Mouse (Mus musculus) adrenal gland, adult 8-10 months (tissue): ENCODE results near the gene Pip4p1. TPM values are rescaled to one million over a fixed set of nuclear protein-coding genes. Genes with fewer than 3 reads are reported as not detected.
"Not testable (repeated sequence)": the region's sequence is repeated elsewhere in the genome, so short reads cannot be mapped to it uniquely, and the experiment has no call there.

ENCODE experiments used
- DNase-seq: peaks from one replicate; pipeline ENCODE4 v3.0.0; 2022
- total RNA-seq, 4 experiments: library from RNA; stranded (reverse); gene quantifications; 2 replicates each; pipeline ENCODE4 v1.2.4; 2022

Gene Pip4p1
- total RNA-seq: 10 to 100 TPM; 62.3 to 74.8 (median 68.0) TPM

DNA sequence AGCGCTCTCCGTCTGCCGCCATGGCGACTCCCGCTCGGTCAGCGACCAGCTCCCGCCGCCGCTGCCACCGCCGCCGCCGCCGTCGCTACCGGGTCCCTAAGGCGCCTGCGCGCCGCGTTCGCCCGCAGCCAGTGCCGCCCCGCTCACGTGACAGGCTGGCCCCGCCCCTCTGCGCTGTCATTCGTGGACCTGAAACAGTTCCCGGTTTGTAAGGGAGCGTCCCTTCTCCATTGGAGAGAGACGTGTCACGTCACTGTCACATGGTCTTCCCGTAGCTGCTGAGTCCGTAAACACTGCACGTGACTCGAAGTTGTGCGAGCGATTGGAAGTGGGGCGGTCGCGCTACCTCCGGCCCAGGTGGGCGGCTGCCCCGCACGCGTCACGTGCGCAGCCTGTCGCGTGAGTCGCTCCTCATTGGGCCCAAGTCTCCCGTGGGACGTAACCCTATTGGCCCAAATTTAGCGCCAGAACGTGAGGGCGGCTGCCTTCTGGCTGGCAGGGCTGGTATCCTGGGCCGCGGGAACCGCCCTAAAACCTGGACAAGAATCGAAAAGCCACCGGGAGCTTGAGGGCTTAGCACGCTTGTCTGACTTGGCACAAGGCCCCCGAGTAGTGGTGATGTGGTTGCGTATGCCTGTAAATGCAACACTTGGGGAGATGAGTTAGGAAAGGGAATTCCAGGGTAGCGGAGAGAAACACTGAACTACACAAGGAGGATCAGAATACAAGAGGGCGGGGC is at the start of gene Pip4p1, which contains the start of gene Pnp:
TSS of gene Pip4p1 (minus strand) at position 103 of the 739 bp plus-strand sequence.
TSS of gene Pnp (plus strand) at position 329 of the 739 bp plus-strand sequence.
- peak; percentile 99 for DNase-seq

DNA sequence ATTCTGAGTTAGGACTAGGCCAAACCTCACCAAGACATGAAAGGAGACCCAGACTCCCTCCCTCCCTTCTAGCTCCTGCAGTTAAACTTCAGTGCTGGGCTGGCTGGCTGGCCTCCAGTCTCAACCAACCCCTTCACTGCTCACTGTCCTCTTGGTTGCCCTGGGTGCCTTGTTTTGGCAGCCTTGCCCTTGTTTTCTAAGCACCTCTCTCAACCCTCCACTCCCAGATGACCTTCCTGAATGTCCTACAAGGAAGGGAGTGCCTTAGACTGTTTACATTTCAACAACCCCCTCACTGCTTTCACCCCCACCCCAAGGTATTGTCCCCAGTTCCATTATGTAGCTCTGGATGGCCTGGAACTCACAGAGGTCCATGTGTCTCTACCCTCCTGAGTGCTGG is 49.0 kb upstream of the Pip4p1 start:
- no peak for DNase-seq

DNA sequence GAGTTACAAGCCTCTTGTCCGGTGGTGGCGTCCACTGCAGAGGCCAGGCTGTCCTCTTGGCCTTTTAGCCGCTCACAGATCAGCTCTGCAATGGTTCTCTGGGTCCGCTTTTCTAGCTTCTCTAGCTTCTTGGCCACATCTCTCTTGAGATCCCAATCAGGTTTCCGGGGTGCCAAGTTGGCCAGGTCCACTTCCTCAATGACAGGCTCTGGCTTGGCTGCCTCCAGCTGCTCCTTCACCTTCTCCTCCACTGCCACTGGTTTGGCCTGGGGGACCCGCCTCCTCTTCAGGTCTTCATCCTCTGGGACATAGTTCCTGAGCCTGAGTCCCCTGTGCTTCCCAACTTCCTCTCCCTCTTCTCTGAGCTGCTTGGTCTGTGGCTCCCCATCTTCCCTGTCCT is 47.8 kb upstream of the Pip4p1 start:
- DNase-seq: not testable (repeated sequence)

DNA sequence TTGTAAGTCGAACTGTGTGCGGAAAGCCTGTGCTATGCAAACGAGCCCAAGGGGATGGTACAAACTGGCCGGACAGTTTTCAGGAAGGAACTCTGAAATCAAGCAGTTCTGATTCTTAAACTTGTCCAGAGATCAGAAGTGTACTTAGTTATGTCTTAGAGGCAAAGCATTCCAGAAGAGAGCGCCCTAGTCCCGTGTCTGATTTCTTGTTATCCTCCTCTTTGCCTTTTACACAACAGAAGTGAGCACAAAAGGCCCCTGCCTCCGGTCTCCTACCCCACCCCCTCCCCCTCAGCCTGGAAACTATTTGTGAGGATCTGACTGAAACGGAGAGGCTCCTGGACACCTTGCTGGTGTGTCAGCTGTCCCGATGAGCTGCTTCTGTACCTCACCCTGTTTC is 46.0 kb upstream of the Pip4p1 start:
- no peak for DNase-seq

DNA sequence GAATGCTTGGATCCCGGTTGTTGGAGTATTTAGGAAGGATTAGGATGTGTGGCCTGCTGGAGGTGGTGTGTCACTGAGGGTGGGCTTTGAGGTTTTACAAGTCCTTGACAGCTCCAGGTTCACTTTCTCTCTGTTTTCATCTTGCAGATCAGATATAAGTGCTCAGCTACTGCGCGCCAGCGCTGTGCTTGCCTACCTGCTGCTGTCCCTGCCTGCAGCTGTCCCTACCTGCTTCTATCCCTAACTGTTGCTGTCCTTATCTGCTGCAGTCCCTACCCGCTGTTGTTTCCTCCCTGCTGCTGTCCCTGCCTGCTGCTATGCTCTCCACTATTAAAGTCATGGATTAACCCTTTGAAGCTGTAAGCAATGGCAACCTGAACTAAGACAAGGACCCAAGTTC is 44.3 kb upstream of the Pip4p1 start:
- no peak for DNase-seq

DNA sequence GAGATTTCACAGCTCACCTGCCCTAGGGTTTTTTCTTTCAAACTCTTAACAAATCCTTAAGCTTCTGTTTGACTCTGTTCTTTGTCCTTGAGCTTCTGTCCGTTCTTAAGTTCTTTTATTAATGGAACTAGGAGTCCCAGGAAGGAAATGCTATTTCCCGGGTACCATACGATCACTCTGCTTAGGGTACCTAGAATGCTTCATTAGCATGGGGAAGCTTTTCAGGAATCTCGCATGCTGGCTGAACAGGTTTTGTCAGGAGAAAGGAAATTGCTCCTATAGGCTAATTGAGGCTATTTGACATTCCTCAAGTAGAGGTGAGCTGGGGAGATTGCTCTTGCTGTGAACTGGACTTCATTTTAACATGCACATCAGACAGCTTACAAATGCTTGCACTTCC is 43.0 kb upstream of the Pip4p1 start:
- no peak for DNase-seq

DNA sequence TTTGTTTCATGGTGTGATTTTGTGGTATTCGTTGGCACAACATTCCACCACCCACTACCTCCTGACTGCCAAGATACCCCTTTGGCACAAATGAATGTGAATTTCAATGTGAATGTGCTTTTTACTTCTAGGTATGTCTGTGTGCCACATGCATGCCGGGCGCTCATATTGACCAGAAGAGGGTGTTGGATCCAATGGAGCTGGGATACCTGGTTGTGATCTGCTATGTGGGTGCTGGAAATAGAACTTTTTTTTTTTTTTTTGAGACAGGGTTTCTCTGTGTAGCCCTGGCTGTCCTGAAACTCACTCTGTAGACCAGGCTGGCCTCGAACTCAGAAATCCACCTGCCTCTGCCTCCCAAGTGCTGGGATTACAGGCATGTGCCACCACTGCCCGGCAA is 42.4 kb upstream of the Pip4p1 start:
- not testable (repeated sequence) for DNase-seq

DNA sequence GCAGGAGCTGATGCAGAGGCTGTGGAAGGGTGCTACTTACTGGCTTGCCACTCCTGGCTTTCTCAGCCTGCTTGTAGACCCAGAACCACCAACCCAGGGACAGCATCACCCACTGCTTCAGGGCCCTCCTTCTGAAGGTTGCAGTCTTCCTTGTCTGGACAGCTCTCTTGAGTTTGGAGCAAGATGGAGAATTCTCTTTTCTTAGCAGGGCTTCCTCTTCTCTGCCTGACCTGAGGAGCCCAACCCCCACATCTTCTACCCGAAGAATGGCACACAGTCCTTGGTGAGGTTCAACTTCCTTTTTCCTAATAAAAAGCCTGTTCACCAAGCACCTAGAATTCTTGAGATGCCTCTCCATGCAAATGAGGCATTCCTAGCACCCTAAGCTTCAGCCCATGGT is 40.2 kb upstream of the Pip4p1 start:
- DNase-seq: no peak

DNA sequence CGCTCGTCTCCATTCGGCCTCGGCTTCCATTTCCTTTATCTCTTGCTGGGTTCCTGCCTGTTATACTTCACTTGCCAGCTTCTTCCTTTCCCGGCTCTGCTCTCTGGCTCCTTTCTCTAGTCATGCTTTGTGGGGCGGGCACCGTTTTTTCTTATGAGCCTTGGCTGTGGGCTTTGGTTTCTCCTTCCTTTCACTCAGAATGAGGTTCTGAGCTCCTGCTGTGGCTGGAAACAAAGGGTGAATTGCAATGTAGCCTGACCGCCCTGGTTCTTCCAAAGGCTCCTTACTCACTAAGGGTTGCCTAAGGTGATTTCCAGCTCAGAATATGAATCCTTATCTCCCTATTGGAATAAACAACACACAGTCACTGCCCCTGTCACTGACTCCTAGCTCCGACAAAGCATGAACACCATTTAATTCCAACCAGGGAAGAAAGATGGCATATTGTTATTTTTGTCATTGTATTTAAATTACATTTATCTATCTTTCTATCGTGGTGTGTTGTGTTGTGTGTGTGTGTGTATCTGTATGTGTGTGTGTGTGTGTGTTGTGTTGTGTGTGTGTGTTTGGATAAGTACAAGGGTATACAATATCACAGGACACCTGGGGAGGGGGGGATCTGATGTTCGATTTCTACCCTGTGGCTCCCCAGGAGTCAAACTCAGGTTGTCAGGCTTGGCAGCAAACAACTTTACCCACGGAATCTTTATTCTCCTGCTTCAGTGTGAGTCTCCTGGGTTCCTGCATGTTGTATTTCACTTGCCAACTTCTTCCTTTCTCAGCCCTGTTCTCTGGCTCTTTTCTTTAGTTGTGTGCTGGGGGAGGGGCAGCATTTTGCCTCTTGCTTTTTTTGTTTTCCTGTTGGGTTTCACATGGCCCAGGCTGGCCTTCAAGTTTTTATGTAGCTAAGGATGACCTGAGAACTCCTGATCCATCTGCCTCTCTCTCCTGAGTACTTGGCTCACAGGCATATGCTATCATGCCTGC is 39.2 kb upstream of the Pip4p1 start:
- DNase-seq: no peak

DNA sequence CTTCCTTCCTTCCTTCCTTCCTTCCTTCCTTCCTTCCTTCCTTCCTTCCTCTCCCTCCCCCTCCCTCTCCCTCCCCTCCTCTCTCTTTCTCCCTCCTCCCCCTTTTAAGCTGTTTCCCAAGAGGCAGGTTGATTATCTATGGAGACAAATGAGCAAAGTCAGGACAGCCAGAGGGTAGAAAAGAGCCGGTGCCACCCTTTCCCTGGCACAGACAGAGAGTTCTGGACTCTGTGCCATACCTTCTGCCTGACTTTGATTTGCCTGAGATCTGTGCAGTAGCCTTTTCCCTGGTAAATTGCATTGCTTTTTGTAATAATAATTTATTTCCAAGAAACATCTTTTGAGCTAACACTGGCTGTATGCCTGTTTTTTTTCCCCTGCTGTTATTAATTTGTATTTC is 38.4 kb upstream of the Pip4p1 start:
- no peak for DNase-seq

DNA sequence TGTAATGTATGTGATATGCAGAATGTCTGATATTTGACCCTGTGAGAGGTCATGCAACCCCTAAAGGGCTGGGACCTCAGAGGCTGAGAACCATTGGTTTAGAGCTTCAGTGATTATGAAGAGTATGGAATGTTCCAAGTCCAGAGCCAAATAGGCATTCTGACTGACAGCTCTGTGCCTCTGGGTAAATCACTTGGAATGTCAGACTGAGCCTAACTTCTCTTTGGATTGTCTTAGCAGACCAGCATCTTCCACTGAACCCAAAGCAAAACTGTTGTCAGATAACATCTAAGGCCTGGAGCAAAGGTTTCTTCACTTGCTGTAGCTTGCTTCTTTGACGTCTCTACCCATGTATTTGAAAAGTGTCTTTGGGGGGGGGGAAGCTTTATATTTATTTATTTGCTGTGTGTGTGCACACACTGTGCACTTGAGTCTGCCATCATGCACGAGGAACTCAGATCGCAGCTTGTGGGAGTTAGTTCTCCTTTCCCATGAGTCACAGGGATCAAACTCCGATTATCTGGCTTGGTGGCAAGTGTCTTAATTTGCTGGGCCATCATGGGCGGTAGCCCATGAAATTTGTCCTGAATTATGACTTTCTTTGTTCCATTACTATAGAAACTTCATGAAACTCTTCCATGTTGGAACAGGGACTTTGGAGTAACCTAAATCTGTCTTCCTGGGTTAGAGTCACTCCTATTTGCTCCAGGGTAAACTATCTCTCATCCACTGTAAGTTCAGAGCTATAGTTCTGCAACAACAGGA is 37.7 kb upstream of the Pip4p1 start:
- DNase-seq: no peak

DNA sequence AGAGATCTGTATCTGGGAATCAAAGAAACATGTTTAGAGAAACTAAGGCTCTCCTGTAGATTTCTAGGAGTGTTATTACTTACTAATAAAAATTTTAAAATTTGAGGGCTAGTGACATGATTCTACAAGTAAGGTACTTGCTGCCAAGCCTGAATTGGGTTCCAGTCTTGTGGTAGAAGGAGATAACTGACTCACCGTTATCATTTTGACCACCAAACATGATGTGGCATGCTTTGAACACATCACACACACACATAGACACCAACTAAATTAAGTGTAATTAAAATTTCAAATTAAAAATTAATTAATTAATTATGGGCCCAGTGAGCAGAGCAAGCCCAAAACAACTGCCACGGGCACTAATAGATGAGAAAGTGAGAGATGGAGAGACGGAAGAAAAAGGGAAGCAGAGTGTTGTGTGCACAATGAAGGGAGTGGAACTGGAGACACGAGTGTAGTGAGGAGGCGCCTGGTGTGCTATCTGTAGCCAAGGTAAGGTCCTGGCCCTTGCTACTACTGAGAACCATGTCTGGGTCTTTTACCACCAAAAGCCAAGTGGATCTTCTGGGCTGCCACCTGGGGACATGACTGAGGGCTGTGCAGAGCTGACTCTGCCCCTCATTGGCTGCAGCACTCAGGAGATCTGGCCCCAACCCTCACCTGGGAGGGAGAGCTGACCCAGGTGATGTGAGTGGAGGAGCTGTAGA is 27.8 kb upstream of the Pip4p1 start:
- DNase-seq: not testable (repeated sequence)

DNA sequence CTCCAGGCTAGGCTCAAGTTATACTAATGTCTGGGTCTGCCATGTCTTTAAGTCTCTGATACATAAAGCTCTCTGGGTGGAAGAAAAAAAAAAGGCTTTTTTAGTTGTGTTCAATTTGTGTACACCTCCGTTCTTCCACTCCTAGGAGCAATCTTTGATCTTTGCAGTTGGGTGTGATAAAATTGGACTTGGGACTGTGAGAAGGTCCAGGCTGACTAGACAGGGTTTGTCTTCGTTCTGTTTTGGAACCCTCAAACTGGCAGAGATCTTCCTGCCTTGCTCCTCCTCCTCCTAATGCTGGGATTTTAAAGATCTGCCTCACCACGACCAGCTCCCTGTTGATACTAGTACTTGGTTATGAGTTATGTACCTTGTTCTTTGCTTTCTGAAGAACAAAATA is 26.5 kb upstream of the Pip4p1 start:
- DNase-seq: not testable (repeated sequence)

DNA sequence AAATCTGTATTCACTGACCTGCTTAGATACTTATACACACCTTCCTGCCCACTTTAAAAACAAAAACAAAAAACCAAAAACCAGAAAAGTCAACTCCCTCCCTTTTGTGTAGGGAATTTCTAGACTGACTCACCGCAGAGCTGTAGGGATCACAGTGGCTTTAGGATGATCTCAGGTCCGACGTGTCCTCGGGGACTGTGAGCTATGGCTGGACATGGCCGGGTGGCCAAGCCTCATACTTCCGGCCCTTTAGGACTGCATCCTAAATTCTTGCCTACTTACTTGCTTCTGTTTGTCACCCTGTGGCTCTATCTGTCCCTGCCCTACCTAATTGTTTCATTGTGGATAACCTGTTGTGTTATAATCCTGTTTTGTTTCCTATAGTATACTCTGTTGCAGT is 26.1 kb upstream of the Pip4p1 start:
- DNase-seq: not testable (repeated sequence)

DNA sequence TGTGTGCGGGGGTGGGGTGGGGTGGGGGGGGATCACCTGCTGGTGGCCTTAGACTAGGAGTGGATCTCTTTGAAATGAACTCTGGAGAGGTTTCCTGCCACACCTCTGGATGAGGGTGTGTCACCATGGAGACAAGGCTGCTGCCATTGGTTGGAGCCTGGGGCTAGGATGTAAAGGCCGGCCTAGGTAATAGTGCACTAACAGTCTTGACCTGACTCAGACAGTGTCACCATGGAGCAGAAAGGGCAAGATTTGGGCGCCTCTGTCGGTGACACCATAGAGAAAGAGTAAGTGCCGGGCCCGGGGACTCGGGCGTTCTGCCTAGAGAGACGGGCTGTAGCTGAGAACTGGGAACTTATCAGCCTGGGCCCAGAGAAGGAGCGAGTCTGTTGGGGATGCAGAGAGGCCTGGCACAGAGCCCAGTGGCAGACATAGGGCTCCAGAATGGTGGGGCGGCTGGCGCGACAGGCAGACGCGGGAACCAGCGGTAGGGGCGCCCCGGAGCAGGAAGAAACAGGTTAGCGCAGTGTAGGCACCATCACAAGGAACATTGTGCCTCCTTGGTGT is 25.4 kb upstream of the Pip4p1 start, which contains the start of gene Pnp2:
TSS of gene Pnp2 (plus strand) at position 51 of the 567 bp plus-strand sequence.
- peak; percentile 38 for DNase-seq

DNA sequence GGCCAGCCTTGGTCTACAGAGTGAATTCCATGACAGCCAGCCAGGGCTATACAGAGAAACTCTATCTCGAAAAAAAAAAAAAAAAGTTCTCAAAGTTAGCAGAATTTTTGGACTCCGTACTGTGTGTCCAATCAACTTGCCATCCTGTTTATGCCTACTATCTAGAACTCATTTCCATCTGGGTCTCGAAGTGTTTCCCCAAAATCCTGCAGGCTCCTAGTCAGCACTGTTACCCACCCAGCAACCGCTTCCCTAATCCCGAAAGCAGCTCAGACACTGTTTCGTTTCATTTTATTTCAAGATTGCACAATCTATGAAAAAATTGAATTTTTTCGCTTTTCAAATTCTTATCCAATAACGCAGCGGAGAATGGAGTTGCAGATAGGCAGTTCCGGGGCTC is 24.8 kb upstream of the Pip4p1 start:
- DNase-seq: no peak

DNA sequence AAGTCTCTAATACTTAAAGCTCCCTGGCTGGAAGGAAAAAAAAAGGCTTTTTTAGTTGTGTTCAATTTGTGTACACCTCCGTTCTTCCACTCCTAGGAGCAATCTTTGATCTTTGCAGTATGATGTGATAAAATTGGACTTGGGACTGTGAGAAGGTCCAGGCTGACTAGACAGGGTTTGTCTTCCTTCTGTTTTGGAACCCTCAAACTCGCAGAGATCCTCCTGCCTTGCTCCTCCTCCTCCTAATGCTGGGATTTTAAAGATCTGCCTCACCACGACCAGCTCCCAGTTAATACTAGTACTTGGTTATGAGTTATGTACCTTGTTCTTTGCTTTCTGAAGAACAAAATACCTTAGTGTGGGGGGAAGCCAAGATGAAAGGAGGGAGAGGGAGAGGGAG is 14.9 kb upstream of the Pip4p1 start:
- DNase-seq: not testable (repeated sequence)

DNA sequence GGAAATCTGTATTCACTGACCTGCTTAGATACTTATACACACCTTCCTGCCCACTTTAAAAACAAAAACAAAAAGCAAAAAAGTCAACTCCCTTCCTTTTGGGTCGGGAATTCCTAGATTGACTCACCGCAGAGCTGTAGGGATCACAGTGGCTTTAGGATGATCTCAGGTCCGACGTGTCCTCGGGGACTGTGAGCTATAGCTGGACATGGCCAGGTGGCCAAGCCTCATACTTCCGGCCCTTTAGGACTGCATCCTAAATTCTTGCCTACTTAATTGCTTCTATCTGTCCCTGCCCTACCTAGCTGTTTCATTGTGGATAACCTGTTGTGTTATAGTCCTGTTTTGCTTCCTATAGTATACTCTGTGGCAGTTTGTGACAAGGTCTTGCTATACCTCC is 14.4 kb upstream of the Pip4p1 start:
- DNase-seq: not testable (repeated sequence)

DNA sequence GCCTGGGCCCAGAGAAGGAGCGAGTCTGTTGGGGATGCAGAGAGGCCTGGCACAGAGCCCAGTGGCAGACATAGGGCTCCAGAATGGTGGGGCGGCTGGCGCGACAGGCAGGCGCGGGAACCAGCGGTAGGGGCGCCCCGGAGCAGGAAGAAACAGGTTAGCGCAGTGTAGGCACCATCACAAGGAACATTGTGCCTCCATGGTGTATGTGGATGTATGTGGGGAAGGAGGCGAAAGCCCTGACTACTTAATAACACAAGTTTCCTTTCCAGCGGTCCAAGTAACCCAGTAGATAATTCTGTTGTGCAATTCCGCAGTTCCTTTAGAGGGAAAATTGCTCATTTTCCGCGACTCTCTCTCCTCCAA is 14.0 kb upstream of the Pip4p1 start:
- not testable (repeated sequence) for DNase-seq

DNA sequence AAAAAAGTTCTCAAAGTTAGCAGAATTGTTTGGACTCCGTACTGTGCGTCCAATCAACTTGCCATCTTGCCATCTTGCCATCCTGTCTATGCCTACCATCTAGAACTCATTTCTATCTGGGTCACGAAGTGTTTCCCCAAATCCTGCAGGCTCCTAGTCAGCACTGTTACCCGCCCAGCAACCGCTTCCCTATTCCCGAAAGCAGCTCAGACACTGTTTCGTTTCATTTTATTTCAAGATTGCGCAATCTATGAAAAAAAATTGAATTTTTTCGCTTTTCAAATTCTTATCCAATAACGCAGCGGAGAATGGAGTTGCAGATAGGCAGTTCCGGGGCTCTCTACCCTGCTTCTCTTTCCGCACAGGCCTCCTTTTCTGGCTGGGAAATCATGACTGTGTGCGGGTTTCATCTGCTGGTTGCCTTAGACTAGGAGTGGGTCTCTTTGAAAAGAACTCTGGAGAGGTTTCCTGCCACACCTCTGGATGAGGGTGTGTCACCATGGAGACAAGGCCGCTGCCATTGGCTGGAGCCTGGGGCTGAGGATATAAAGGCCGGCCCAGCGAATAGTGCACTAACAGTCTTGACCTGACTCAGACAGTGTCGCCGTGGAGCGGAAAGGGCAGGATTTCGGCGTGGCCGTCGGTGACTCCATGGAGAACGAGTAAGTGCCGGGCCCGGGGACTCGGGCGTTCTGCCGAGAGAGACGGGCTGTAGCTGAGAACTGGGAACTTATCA is 13.4 kb upstream of the Pip4p1 start, which contains the start of gene Gm49342:
TSS of gene Gm49342 (plus strand) at position 586 of the 736 bp plus-strand sequence.
- peak; percentile 96 for DNase-seq

DNA sequence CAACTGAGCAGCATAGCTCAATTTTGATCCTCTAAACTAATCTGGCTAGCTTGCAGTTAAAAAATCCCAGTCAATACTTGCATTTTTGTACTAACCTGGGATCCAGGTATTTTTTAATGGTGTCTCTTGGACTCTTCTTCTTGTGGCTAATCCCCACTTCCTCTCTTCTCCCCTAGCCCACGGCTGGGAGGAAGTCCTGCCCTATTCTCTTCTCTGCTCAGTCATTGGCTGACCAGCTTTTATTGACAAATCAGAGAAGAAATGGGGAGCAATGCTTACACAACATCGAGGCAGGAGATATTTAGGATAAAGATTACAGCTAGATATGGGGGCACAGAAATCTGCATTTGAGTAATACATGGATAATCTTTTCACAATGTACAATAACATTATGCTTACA is 8.3 kb upstream of the Pip4p1 start:
- DNase-seq: no peak
